Mouse (Mus musculus) midbrain, embryonic 10.5 days (tissue): Measurements from ENCODE around the gene Slc35f2. TPM values are rescaled to one million over a fixed set of nuclear protein-coding genes. Genes with fewer than 3 reads are reported as not detected.

Experiments
- DNase-seq: peaks from one replicate; pipeline ENCODE4 v3.0.0-alpha.2; 2017; ENCODE audit warnings: low spot score
- H3K27ac ChIP-seq: fragments of 300-500 bp; sonication (generic); replicated peaks from 2 replicates; pipeline ENCODE4 v1.5.1; 2016; ENCODE audit warnings: mild to moderate bottlenecking
- H3K27me3 ChIP-seq: fragments of 300-500 bp; sonication (generic); 2 replicates; pipeline ENCODE4 v1.6.1; 2016; ENCODE audit warnings: low read depth, mild to moderate bottlenecking; ENCODE audit not compliant: poor library complexity, severe bottlenecking
- H3K36me3 ChIP-seq: fragments of 300-500 bp; sonication (generic); 2 replicates; pipeline ENCODE4 v1.6.1; 2016; ENCODE audit warnings: mild to moderate bottlenecking, moderate library complexity
- H3K4me1 ChIP-seq: fragments of 300-500 bp; sonication (generic); 2 replicates; pipeline ENCODE4 v1.6.1; 2016
- H3K4me3 ChIP-seq: fragments of 300-500 bp; sonication (generic); 2 replicates; pipeline ENCODE4 v1.5.1; 2016; ENCODE audit warnings: mild to moderate bottlenecking, moderate library complexity
- H3K9me3 ChIP-seq: fragments of 300-500 bp; sonication (generic); replicated peaks from 2 replicates; pipeline ENCODE4 v1.6.1; 2016; ENCODE audit warnings: mild to moderate bottlenecking
- WGBS: fragments of 180-500 bp; shearing (Covaris S2); methylation state at CpG from one replicate; pipeline ENCODE4 v1.1.7; 2016; 5-methylcytosine and 5-hydroxymethylcytosine counted together
- polyA plus RNA-seq: library from polyadenylated mRNA; unstranded; fragments of >200 nt; fragmentation: Nextera tagmentation; extraction: Ambion mirVana; gene quantifications from 2 replicates; pipeline ENCODE4 v1.2.1, GENCODE M21; 2016

Gene Slc35f2
- polyA plus RNA-seq = 3.0 and 4.2 TPM in 2 replicates

- DNase-seq = peak; percentile 68
- H3K9me3 ChIP-seq = 0 out of 2 replicates have a peak, but pooled peaks cover 5% of the 10 kb centered on the region
- under 1% methylated on average over 50 of the region's 50 CpGs for WGBS
- H3K27me3 ChIP-seq = peaks cover 38% of the 10 kb centered on the region
- peak within 1 kb of the TSS; percentile 69 for H3K27ac ChIP-seq
- no peaks in the 10 kb centered on the region for H3K36me3 ChIP-seq
- H3K4me1 ChIP-seq = peaks cover 17% of the 10 kb centered on the region
- H3K4me3 ChIP-seq = peak within 1 kb of the TSS; percentile 77
Observed at GRCm38 (mm10) chr9:53771344-53772021, at the start of gene Slc35f2. Gene Slc35f2, plus strand, starts transcription at chr9:53771538.

- no peaks in the 10 kb centered on the region for H3K36me3 ChIP-seq
- DNase-seq = no peak
- no peak overlapping the region for H3K27ac ChIP-seq
- H3K27me3 ChIP-seq = no peaks in the 10 kb centered on the region
- 66% methylated on average over 3 of the region's 3 CpGs for WGBS
- no peaks in the 10 kb centered on the region for H3K9me3 ChIP-seq
- no peaks in the 10 kb centered on the region for H3K4me1 ChIP-seq
- no peak overlapping the region for H3K4me3 ChIP-seq
Observed at GRCm38 (mm10) chr9:53740829-53741404, 30.4 kb upstream of the Slc35f2 start.

- H3K9me3 ChIP-seq = no peaks in the 10 kb centered on the region
- no peaks in the 10 kb centered on the region for H3K4me1 ChIP-seq
- no peak overlapping the region for H3K4me3 ChIP-seq
- no peaks in the 10 kb centered on the region for H3K27me3 ChIP-seq
- no peak overlapping the region for H3K27ac ChIP-seq
- DNase-seq = no peak
- no peaks in the 10 kb centered on the region for H3K36me3 ChIP-seq
- 89% methylated on average over 13 of the region's 13 CpGs for WGBS
Observed at GRCm38 (mm10) chr9:53750411-53750810, 20.9 kb upstream of the Slc35f2 start.

- Histone ChIP-seq H3K4me1 (no peaks in the 10 kb centered on the region), H3K27ac (no peak overlapping the region), H3K27me3 (no peaks in the 10 kb centered on the region), H3K9me3 (no peaks in the 10 kb centered on the region), H3K4me3 (no peak overlapping the region), H3K36me3 (no peaks in the 10 kb centered on the region)
- DNase-seq = no peak
- WGBS = 55% methylated on average over 5 of the region's 5 CpGs
Observed at GRCm38 (mm10) chr9:53750899-53751298, 20.4 kb upstream of the Slc35f2 start.

GRCm38 (mm10) chr9:53754801-53755200 is 16.5 kb upstream of the Slc35f2 start:
- Histone ChIP-seq H3K36me3 (no peaks in the 10 kb centered on the region), H3K4me3 (no peak overlapping the region)

GRCm38 (mm10) chr9:53758142-53758541 is 13.2 kb upstream of the Slc35f2 start:
- Histone ChIP-seq H3K9me3 (no peaks in the 10 kb centered on the region), H3K4me1 (no peaks in the 10 kb centered on the region), H3K36me3 (no peaks in the 10 kb centered on the region), H3K4me3 (no peak overlapping the region), H3K27ac (no peak overlapping the region), H3K27me3 (peaks cover 8% of the 10 kb centered on the region; the same call in 1 of the 2 replicates)
- 93% methylated on average over 2 of the region's 2 CpGs for WGBS
- no peak for DNase-seq

More at GRCm38 (mm10) chr9:53754801-53755200, 16.5 kb upstream of the Slc35f2 start:
- Histone ChIP-seq H3K27ac (no peak overlapping the region), H3K9me3 (no peaks in the 10 kb centered on the region), H3K4me1 (no peaks in the 10 kb centered on the region), H3K27me3 (peaks cover 8% of the 10 kb centered on the region; the same call in 1 of the 2 replicates)
- no peak for DNase-seq

- H3K27ac ChIP-seq = no peak overlapping the region
- 83% methylated on average over 8 of the region's 8 CpGs for WGBS
Observed at GRCm38 (mm10) chr9:53764697-53765096, 6.6 kb upstream of the Slc35f2 start.

GRCm38 (mm10) chr9:53768486-53768885 is 2.9 kb upstream of the Slc35f2 start:
- Histone ChIP-seq H3K36me3 (no peaks in the 10 kb centered on the region), H3K4me1 (peaks cover 17% of the 10 kb centered on the region), H3K4me3 (no peak overlapping the region), H3K27me3 (peaks cover 35% of the 10 kb centered on the region), H3K9me3 (0 out of 2 replicates have a peak, but pooled peaks cover 5% of the 10 kb centered on the region), H3K27ac (no peak overlapping the region)
- 87% methylated on average over 5 of the region's 5 CpGs for WGBS
- DNase-seq = no peak

More at GRCm38 (mm10) chr9:53764697-53765096, 6.6 kb upstream of the Slc35f2 start:
- Histone ChIP-seq H3K4me1 (no peaks in the 10 kb centered on the region), H3K9me3 (0 out of 2 replicates have a peak, but pooled peaks cover 5% of the 10 kb centered on the region), H3K36me3 (no peaks in the 10 kb centered on the region), H3K27me3 (no peaks in the 10 kb centered on the region), H3K4me3 (no peak overlapping the region)
- no peak for DNase-seq

GRCm38 (mm10) chr9:53770771-53771343 is 481 bp upstream of the Slc35f2 start:
- peaks cover 17% of the 10 kb centered on the region for H3K4me1 ChIP-seq
- WGBS = 47% methylated on average over 12 of the region's 12 CpGs

GRCm38 (mm10) chr9:53772121-53772561 is 803 bp downstream of the Slc35f2 start:
- 3% methylated on average over 17 of the region's 17 CpGs for WGBS
- Histone ChIP-seq H3K36me3 (no peaks in the 10 kb centered on the region), H3K4me1 (peaks cover 17% of the 10 kb centered on the region), H3K27me3 (peaks cover 38% of the 10 kb centered on the region), H3K4me3 (peak overlapping the region; percentile 77), H3K27ac (no peak overlapping the region; the same call in 1 of the 2 replicates), H3K9me3 (0 out of 2 replicates have a peak, but pooled peaks cover 5% of the 10 kb centered on the region)
- DNase-seq = no peak

More at GRCm38 (mm10) chr9:53770771-53771343, 481 bp upstream of the Slc35f2 start:
- Histone ChIP-seq H3K4me3 (peak overlapping the region; percentile 77), H3K9me3 (0 out of 2 replicates have a peak, but pooled peaks cover 5% of the 10 kb centered on the region), H3K27me3 (peaks cover 38% of the 10 kb centered on the region), H3K27ac (no peak overlapping the region), H3K36me3 (no peaks in the 10 kb centered on the region)
- DNase-seq = no peak

- H3K27me3 ChIP-seq = peaks cover 32% of the 10 kb centered on the region
- H3K4me1 ChIP-seq = peaks cover 17% of the 10 kb centered on the region
- no peak for DNase-seq
- H3K4me3 ChIP-seq = no peak overlapping the region
- no peak overlapping the region for H3K27ac ChIP-seq
- no peaks in the 10 kb centered on the region for H3K9me3 ChIP-seq
- no peaks in the 10 kb centered on the region for H3K36me3 ChIP-seq
- 88% methylated on average over 2 of the region's 2 CpGs for WGBS
Observed at GRCm38 (mm10) chr9:53775511-53775910, 4.2 kb downstream of the Slc35f2 start.

- Histone ChIP-seq H3K4me3 (no peak overlapping the region), H3K27ac (no peak overlapping the region), H3K36me3 (no peaks in the 10 kb centered on the region), H3K27me3 (no peaks in the 10 kb centered on the region), H3K9me3 (no peaks in the 10 kb centered on the region), H3K4me1 (no peaks in the 10 kb centered on the region)
- 86% methylated on average over 16 of the region's 16 CpGs for WGBS
- DNase-seq = no peak
Observed at GRCm38 (mm10) chr9:53786561-53787407, 15.4 kb downstream of the Slc35f2 start.
